Mouse (Mus musculus): Measurements from ENCODE around the gene Olfr1037. TPM values are rescaled to one million over a fixed set of nuclear protein-coding genes. Genes with fewer than 3 reads are reported as not detected.
"Not testable (repeated sequence)": the region's sequence is repeated elsewhere in the genome, so short reads cannot be mapped to it uniquely, and the experiment has no call there.

Gene Olfr1037
- polyA plus RNA-seq (2012; rRNA removed), result not detected in 2 replicates

DNA sequence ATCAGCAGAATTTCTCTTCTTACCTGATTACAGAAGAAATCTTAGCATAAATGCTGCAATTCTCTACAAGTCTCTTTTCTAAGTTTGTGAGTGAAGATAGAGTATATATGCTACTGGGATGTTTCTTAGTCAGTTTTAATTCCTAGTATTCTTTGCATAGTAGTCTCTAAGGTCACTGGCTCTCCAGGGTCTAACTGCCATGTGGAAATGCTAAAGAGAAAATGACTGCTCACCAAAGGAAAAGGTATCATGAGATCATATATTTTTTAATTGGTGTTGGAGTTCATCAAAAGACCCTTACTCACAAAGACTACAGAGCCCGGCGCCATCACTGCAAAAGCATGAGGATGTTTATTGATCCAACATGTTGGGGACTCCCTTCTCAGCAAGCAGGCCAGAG is at the start of gene Olfr1037:
Gene Olfr1037, minus strand, starts transcription at position 101 of the 400 bp plus-strand sequence.
- Histone ChIP-seq H3K36me3 (ENCODE audit: control insufficient read depth, insufficient read depth, low read length) (no peaks in the 10 kb centered on the region), H3K27me3 (ENCODE audit: control insufficient read depth, insufficient read depth, low read length) (no peaks in the 10 kb centered on the region), H3K27ac (ENCODE audit: insufficient read depth, low read length) (no peak within 1 kb of the TSS), H3K4me3 (ENCODE audit: extremely low read depth, insufficient read depth, insufficient read length) (no peak within 1 kb of the TSS), H3K4me1 (ENCODE audit: control insufficient read depth, insufficient read depth, insufficient read length) (no peaks in the 10 kb centered on the region)
- 91% methylated on average over 2 of the region's 2 CpGs for WGBS
- TF ChIP-seq CTCF (IDR thresholded peaks at IDR 0.05; ENCODE audit: extremely low read depth, insufficient read depth, insufficient read length, insufficient replicate concordance), result no peak
- no peak for TF ChIP-seq POLR2A (IDR thresholded peaks at IDR 0.05; ENCODE audit: low read depth, low read length)
- no peak for DNase-seq (ENCODE audit: low read depth in 1 of 2, low spot score in 2 of 2)

DNA sequence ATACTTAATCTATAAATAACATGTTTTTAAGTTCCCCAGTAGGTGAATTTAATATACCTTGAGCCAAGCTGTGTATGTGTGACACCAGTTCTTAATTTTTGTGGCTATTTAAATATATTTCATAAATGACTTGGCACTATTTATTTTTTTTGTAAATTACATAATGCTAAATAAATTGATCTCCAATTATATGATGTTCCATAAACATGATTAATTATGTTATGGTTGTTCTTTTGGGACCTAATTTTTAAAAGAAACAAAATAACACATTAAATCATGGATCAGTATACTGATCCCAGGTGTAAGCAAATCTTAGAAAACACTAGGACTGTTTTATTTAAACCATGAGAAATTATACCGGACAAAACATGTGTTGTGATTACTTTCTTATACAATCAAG is 48.6 kb upstream of the Olfr1037 start, which contains the start of gene Olfr1039:
Gene Olfr1039, minus strand, starts transcription at position 101 of the 400 bp plus-strand sequence.
- Histone ChIP-seq H3K27me3 (ENCODE audit: control insufficient read depth, insufficient read depth, low read length) (no peaks in the 10 kb centered on the region), H3K4me3 (ENCODE audit: extremely low read depth, insufficient read depth, insufficient read length) (no peak within 1 kb of the TSS; the same call in 1 of the 2 replicates), H3K36me3 (ENCODE audit: control insufficient read depth, insufficient read depth, low read length) (no peaks in the 10 kb centered on the region), H3K4me1 (ENCODE audit: control insufficient read depth, insufficient read depth, insufficient read length) (no peaks in the 10 kb centered on the region), H3K27ac (ENCODE audit: insufficient read depth, low read length) (no peak within 1 kb of the TSS)
- 92% methylated on average over 1 of the region's 1 CpGs for WGBS
- TF ChIP-seq POLR2A (IDR thresholded peaks at IDR 0.05; ENCODE audit: low read depth, low read length) (no peak), CTCF (IDR thresholded peaks at IDR 0.05; ENCODE audit: extremely low read depth, insufficient read depth, insufficient read length, insufficient replicate concordance) (no peak)
- DNase-seq (ENCODE audit: low read depth in 1 of 2, low spot score in 2 of 2), result no peak

DNA sequence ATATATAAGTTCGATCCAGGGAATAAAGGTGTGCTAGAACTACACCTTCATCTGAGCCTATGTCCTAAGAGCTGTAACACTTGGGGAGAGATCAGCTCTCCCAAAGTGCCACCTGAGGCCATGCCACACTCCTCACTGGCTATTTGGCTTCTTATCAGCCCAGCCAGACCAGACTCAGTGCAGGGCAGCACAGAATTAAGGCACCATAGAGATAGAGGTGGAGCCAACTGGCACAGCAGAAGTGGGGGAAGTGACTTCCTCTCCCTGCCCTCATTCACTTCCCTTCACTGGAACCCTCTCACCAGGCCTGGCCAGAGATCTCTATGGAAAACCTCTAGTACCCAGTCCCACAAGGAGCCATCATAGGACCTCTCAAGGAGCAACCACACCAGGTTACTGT is 6.7 kb downstream of the Olfr1037 start:
- H3K4me1 ChIP-seq (ENCODE audit: control insufficient read depth, insufficient read depth, insufficient read length); H3K36me3 ChIP-seq (ENCODE audit: control insufficient read depth, insufficient read depth, low read length): not testable (repeated sequence)

GRCm38 (mm10) chr2:86073692-86074091 is 13.5 kb downstream of the Olfr1037 start, which contains the start of gene Olfr1036:
Olfr1036 (plus strand) TSS chr2:86073992.
- not testable (repeated sequence) for H3K36me3 ChIP-seq (ENCODE audit: control insufficient read depth, insufficient read depth, low read length); H3K27me3 ChIP-seq (ENCODE audit: control insufficient read depth, insufficient read depth, low read length); DNase-seq (ENCODE audit: low read depth in 1 of 2, low spot score in 2 of 2); H3K4me3 ChIP-seq (ENCODE audit: extremely low read depth, insufficient read depth, insufficient read length); H3K27ac ChIP-seq (ENCODE audit: insufficient read depth, low read length); H3K4me1 ChIP-seq (ENCODE audit: control insufficient read depth, insufficient read depth, insufficient read length)

More for the DNA sequence above, 6.7 kb downstream of the Olfr1037 start:
- 86% methylated on average over 1 of the region's 1 CpGs for WGBS
- H3K27me3 ChIP-seq (ENCODE audit: control insufficient read depth, insufficient read depth, low read length); H3K4me3 ChIP-seq (ENCODE audit: extremely low read depth, insufficient read depth, insufficient read length); H3K27ac ChIP-seq (ENCODE audit: insufficient read depth, low read length); DNase-seq (ENCODE audit: low read depth in 1 of 2, low spot score in 2 of 2): not testable (repeated sequence)

GRCm38 (mm10) chr2:86070189-86070588 is 17.0 kb downstream of the Olfr1037 start:
- Histone ChIP-seq H3K4me3 (ENCODE audit: extremely low read depth, insufficient read depth, insufficient read length) (no peak overlapping the region), H3K27me3 (ENCODE audit: control insufficient read depth, insufficient read depth, low read length) (no peaks in the 10 kb centered on the region), H3K4me1 (ENCODE audit: control insufficient read depth, insufficient read depth, insufficient read length) (no peaks in the 10 kb centered on the region), H3K36me3 (ENCODE audit: control insufficient read depth, insufficient read depth, low read length) (no peaks in the 10 kb centered on the region), H3K27ac (ENCODE audit: insufficient read depth, low read length) (no peak overlapping the region)
- no peak for TF ChIP-seq POLR2A (IDR thresholded peaks at IDR 0.05; ENCODE audit: low read depth, low read length)
- no peak for DNase-seq (ENCODE audit: low read depth in 1 of 2, low spot score in 2 of 2)
- 97% methylated on average over 8 of the region's 8 CpGs for WGBS

DNA sequence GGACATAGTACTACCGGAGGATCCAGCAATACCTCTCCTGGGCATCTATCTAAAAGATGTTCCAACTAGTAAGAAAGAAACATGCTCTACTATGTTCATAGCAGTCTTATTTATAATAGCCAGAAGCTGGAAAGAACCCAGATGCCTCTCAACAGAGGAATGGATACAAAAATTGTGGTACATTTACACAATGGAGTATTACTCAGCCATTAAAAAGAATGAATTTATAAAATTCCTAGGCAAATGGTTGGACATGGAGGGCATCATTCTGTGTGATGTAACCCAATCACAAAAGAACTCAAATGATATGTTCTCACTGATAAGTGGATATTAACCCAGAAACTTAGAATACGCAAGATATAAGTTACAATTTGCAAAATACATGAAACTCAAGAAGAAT is 23.4 kb downstream of the Olfr1037 start:
- H3K36me3 ChIP-seq (ENCODE audit: control insufficient read depth, insufficient read depth, low read length); H3K4me3 ChIP-seq (ENCODE audit: extremely low read depth, insufficient read depth, insufficient read length); DNase-seq (ENCODE audit: low read depth in 1 of 2, low spot score in 2 of 2); H3K27ac ChIP-seq (ENCODE audit: insufficient read depth, low read length); H3K27me3 ChIP-seq (ENCODE audit: control insufficient read depth, insufficient read depth, low read length); H3K4me1 ChIP-seq (ENCODE audit: control insufficient read depth, insufficient read depth, insufficient read length): not testable (repeated sequence)
- 89% methylated on average over 2 of the region's 2 CpGs for WGBS

GRCm38 (mm10) chr2:86050777-86051176 is 36.4 kb downstream of the Olfr1037 start:
- H3K4me1 ChIP-seq (ENCODE audit: control insufficient read depth, insufficient read depth, insufficient read length); DNase-seq (ENCODE audit: low read depth in 1 of 2, low spot score in 2 of 2); H3K36me3 ChIP-seq (ENCODE audit: control insufficient read depth, insufficient read depth, low read length); H3K27ac ChIP-seq (ENCODE audit: insufficient read depth, low read length); H3K27me3 ChIP-seq (ENCODE audit: control insufficient read depth, insufficient read depth, low read length); H3K4me3 ChIP-seq (ENCODE audit: extremely low read depth, insufficient read depth, insufficient read length): not testable (repeated sequence)

DNA sequence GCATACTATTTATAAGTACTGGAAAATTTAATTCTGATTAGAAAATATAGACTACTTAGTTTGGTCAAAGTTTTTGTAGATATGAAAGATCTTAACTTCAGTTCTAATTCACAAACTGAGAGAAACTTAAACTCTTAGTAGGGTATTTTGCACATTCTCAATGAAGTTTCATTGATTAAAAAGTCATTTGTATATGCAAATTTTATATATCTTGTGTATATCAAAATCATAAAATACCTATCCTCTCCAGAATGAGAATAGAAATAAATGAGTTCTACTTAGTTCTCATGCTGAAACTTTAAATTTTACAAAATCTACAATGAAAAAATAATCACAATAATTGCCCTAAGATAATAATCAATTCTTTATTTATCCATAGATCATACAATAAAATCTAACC is 41.6 kb downstream of the Olfr1037 start, which contains the start of gene Olfr1034:
Gene Olfr1034, plus strand, starts transcription at position 301 of the 400 bp plus-strand sequence.
- Histone ChIP-seq H3K4me1 (ENCODE audit: control insufficient read depth, insufficient read depth, insufficient read length) (no peaks in the 10 kb centered on the region), H3K27me3 (ENCODE audit: control insufficient read depth, insufficient read depth, low read length) (no peaks in the 10 kb centered on the region), H3K4me3 (ENCODE audit: extremely low read depth, insufficient read depth, insufficient read length) (no peak within 1 kb of the TSS), H3K27ac (ENCODE audit: insufficient read depth, low read length) (no peak within 1 kb of the TSS), H3K36me3 (ENCODE audit: control insufficient read depth, insufficient read depth, low read length) (no peaks in the 10 kb centered on the region)
- TF ChIP-seq CTCF (IDR thresholded peaks at IDR 0.05; ENCODE audit: extremely low read depth, insufficient read depth, insufficient read length, insufficient replicate concordance) (no peak), POLR2A (IDR thresholded peaks at IDR 0.05; ENCODE audit: low read depth, low read length) (no peak)
- DNase-seq (ENCODE audit: low read depth in 1 of 2, low spot score in 2 of 2), result no peak

Other genes with a start within 250 kb of the Olfr1037 start
- not detected in 2 replicates for gene Olfr1019, start 241.9 kb downstream of the Olfr1037 start, polyA plus RNA-seq (2012; rRNA removed)
- gene Olfr1020, start 240.4 kb downstream of the Olfr1037 start, polyA plus RNA-seq (2012; rRNA removed), result not detected in 2 replicates
- not detected in 2 replicates for gene Olfr1022, start 218.8 kb downstream of the Olfr1037 start, polyA plus RNA-seq (2012; rRNA removed)
- gene Olfr1023, start 201.7 kb downstream of the Olfr1037 start, polyA plus RNA-seq (2012; rRNA removed), result not detected in 2 replicates
- not detected in 2 replicates for gene Olfr1024, start 182.3 kb downstream of the Olfr1037 start, polyA plus RNA-seq (2012; rRNA removed)
- not detected in 2 replicates for gene Olfr1025-ps1, start 172.2 kb downstream of the Olfr1037 start, polyA plus RNA-seq (2012; rRNA removed)
- gene Olfr1026, start 165.8 kb downstream of the Olfr1037 start, polyA plus RNA-seq (2012; rRNA removed), result not detected in 2 replicates
- gene Olfr1028, start 136.9 kb downstream of the Olfr1037 start, polyA plus RNA-seq (2012; rRNA removed), result not detected in 2 replicates
- not detected in 2 replicates for gene Olfr1029, start 113.5 kb downstream of the Olfr1037 start, polyA plus RNA-seq (2012; rRNA removed)
- not detected in 2 replicates for gene Olfr1030, start 108.1 kb downstream of the Olfr1037 start, polyA plus RNA-seq (2012; rRNA removed)
- gene Olfr1031, start 97.1 kb downstream of the Olfr1037 start, polyA plus RNA-seq (2012; rRNA removed), result not detected in 2 replicates
- not detected in 2 replicates for gene Olfr1032, start 81.8 kb downstream of the Olfr1037 start, polyA plus RNA-seq (2012; rRNA removed)
- gene Olfr1033, start 66.8 kb downstream of the Olfr1037 start, polyA plus RNA-seq (2012; rRNA removed), result 0.28 and 0.30 TPM in 2 replicates
- 0.06 and 0.11 TPM in 2 replicates for gene Olfr1034, start 41.5 kb downstream of the Olfr1037 start, polyA plus RNA-seq (2012; rRNA removed)
- gene Olfr1036, start 13.4 kb downstream of the Olfr1037 start, polyA plus RNA-seq (2012; rRNA removed), result not detected in 2 replicates
- gene Olfr1039, start 48.5 kb upstream of the Olfr1037 start, polyA plus RNA-seq (2012; rRNA removed), result not detected in 2 replicates
- not detected in 2 replicates for gene Olfr1040, start 59.3 kb upstream of the Olfr1037 start, polyA plus RNA-seq (2012; rRNA removed)
- gene Olfr1042, start 74.5 kb upstream of the Olfr1037 start, polyA plus RNA-seq (2012; rRNA removed), result not detected in 2 replicates
- not detected in 2 replicates for gene Olfr1043, start 80.1 kb upstream of the Olfr1037 start, polyA plus RNA-seq (2012; rRNA removed)
- not detected in 2 replicates for gene Olfr1044, start 90.4 kb upstream of the Olfr1037 start, polyA plus RNA-seq (2012; rRNA removed)
- not detected in 2 replicates for gene Olfr52, start 98.3 kb upstream of the Olfr1037 start, polyA plus RNA-seq (2012; rRNA removed)
- not detected in 2 replicates for gene Olfr1045, start 115.6 kb upstream of the Olfr1037 start, polyA plus RNA-seq (2012; rRNA removed)
- gene Olfr1046, start 131.9 kb upstream of the Olfr1037 start, polyA plus RNA-seq (2012; rRNA removed), result not detected in 2 replicates
- gene Olfr1047, start 144.0 kb upstream of the Olfr1037 start, polyA plus RNA-seq (2012; rRNA removed), result not detected in 2 replicates
- gene Olfr1048, start 152.9 kb upstream of the Olfr1037 start, polyA plus RNA-seq (2012; rRNA removed), result not detected in 2 replicates
- gene Olfr1049, start 170.9 kb upstream of the Olfr1037 start, polyA plus RNA-seq (2012; rRNA removed), result not detected in 2 replicates
- gene Olfr1051, start 191.7 kb upstream of the Olfr1037 start, polyA plus RNA-seq (2012; rRNA removed), result not detected in 2 replicates
- gene Olfr1052, start 205.1 kb upstream of the Olfr1037 start, polyA plus RNA-seq (2012; rRNA removed), result not detected in 2 replicates
- gene Olfr1053, start 227.9 kb upstream of the Olfr1037 start, polyA plus RNA-seq (2012; rRNA removed), result not detected in 2 replicates
- not detected in 2 replicates for gene Olfr1054, start 248.0 kb upstream of the Olfr1037 start, polyA plus RNA-seq (2012; rRNA removed)

All from spleen, adult 2 months (tissue).